Mouse (Mus musculus) C2C12 (cell line): ENCODE measurements around the gene Lars2. TPM values are rescaled to one million over a fixed set of nuclear protein-coding genes. Genes with fewer than 3 reads are reported as not detected.

Source experiments
- H3K27me3 ChIP-seq: one replicate; pipeline ENCODE4 v1.6.1; 2011; ENCODE audit not compliant: control insufficient read depth, insufficient read depth, insufficient read length
- H3K36me3 ChIP-seq: one replicate; pipeline ENCODE4 v1.6.1; 2011; ENCODE audit not compliant: control insufficient read depth, insufficient read depth
- H3K4me3 ChIP-seq: one replicate; pipeline ENCODE4 v1.5.1; 2011; ENCODE audit warnings: mild to moderate bottlenecking, control low read depth; ENCODE audit not compliant: poor library complexity, insufficient read depth, severe bottlenecking
- H3K79me2 ChIP-seq: one replicate; pipeline ENCODE4 v1.6.1; 2011; ENCODE audit not compliant: control insufficient read depth, insufficient read depth
- H3K79me3 ChIP-seq: one replicate; pipeline ENCODE4 v1.6.1; 2011; ENCODE audit warnings: low read depth, control low read depth
- H3ac ChIP-seq: one replicate; pipeline ENCODE3; 2011; ENCODE audit warnings: low read depth; ENCODE audit not compliant: control insufficient read depth, insufficient read length
- CEBPB ChIP-seq: IDR thresholded peaks from one replicate; pipeline ENCODE4 v1.6.1; 2011; ENCODE audit warnings: low read depth, mild to moderate bottlenecking, control low read depth, moderate library complexity
- CTCF ChIP-seq: IDR thresholded peaks from one replicate; pipeline ENCODE4 v1.5.1; 2011; ENCODE audit not compliant: control insufficient read depth, insufficient read depth, insufficient read length
- FOSL1 ChIP-seq: IDR thresholded peaks from one replicate; pipeline ENCODE4 v1.8.0; 2011; ENCODE audit warnings: mild to moderate bottlenecking, low read length; ENCODE audit not compliant: poor library complexity, insufficient read depth, severe bottlenecking
- MAX ChIP-seq: IDR thresholded peaks from one replicate; pipeline ENCODE4 v1.6.1; 2011; ENCODE audit warnings: mild to moderate bottlenecking, control low read depth
- MYOD1 ChIP-seq: IDR thresholded peaks from one replicate; pipeline ENCODE4 v1.6.1; 2011; ENCODE audit warnings: low read depth; ENCODE audit not compliant: control insufficient read depth, insufficient read length
- MYOG ChIP-seq: IDR thresholded peaks from one replicate; pipeline ENCODE4 v1.6.1; 2011; ENCODE audit not compliant: control insufficient read depth, insufficient read length; ENCODE audit errors: extremely low read depth
- USF1 ChIP-seq: IDR thresholded peaks from one replicate; pipeline ENCODE4 v1.6.1; 2011; ENCODE audit warnings: low read depth, mild to moderate bottlenecking, control low read depth, moderate library complexity
- polyA plus RNA-seq: library from polyadenylated mRNA; unstranded; fragments of >200 nt; fragmentation: generic; extraction: Trizol; gene quantifications from one replicate; pipeline ENCODE4 v1.2.1, GENCODE M21; 2012; ENCODE audit warnings: missing spikeins

Lars2 gene
- polyA plus RNA-seq, 1 experiment = 480 TPM

- Histone ChIP-seq H3K27me3 (no peaks in the 10 kb centered on the region), H3ac (no peak overlapping the region), H3K79me2 (peaks cover 20% of the 10 kb centered on the region), H3K36me3 (peaks cover 52% of the 10 kb centered on the region), H3K79me3 (peaks cover 5% of the 10 kb centered on the region), H3K4me3 (no peak overlapping the region)
- no peak for TF ChIP-seq MYOD1
- no peak for TF ChIP-seq MYOG
- no peak for TF ChIP-seq MAX
- TF ChIP-seq CTCF = no peak
- no peak for TF ChIP-seq USF1
- no peak for TF ChIP-seq FOSL1
- TF ChIP-seq CEBPB = no peak
Measured at GRCm38 (mm10) chr9:123508986-123509385, 142.3 kb downstream of the Lars2 start.

GRCm38 (mm10) chr9:123509638-123510604, 143.2 kb downstream of the Lars2 start:
- TF ChIP-seq MYOD1 = no peak
- no peak for TF ChIP-seq CEBPB
- peaks cover 5% of the 10 kb centered on the region for H3K79me3 ChIP-seq
- H3ac ChIP-seq = no peak overlapping the region
- H3K4me3 ChIP-seq = no peak overlapping the region
- H3K36me3 ChIP-seq = peaks cover 47% of the 10 kb centered on the region
- H3K79me2 ChIP-seq = peaks cover 10% of the 10 kb centered on the region
- H3K27me3 ChIP-seq = no peaks in the 10 kb centered on the region

- Histone ChIP-seq H3K36me3 (peaks cover 40% of the 10 kb centered on the region), H3K27me3 (no peaks in the 10 kb centered on the region)
- TF ChIP-seq USF1 (no peak), FOSL1 (no peak), CEBPB (no peak), MYOG (no peak), CTCF (no peak), MYOD1 (no peak), MAX (no peak)
Measured at GRCm38 (mm10) chr9:123510926-123511325, 144.2 kb downstream of the Lars2 start.

More at GRCm38 (mm10) chr9:123510926-123511325, 144.2 kb downstream of the Lars2 start:
- Histone ChIP-seq H3K79me3 (peaks cover 5% of the 10 kb centered on the region), H3K79me2 (peaks cover 8% of the 10 kb centered on the region), H3ac (no peak overlapping the region), H3K4me3 (no peak overlapping the region)

Other genes starting within 250 kb of the Lars2 start
- 0.11 TPM for gene Clec3b, start 216.0 kb upstream of the Lars2 start, polyA plus RNA-seq
- not detected for gene Cdcp1, start 150.9 kb upstream of the Lars2 start, polyA plus RNA-seq
- 9.6 TPM for gene Tmem158, start 106.2 kb upstream of the Lars2 start, polyA plus RNA-seq
- 20.0 TPM for gene Limd1, start 111.8 kb downstream of the Lars2 start, polyA plus RNA-seq
- 9.1 TPM for gene Sacm1l, start 162.8 kb downstream of the Lars2 start, polyA plus RNA-seq